Mouse (Mus musculus) spleen, adult 2 months (tissue): ENCODE results near the gene Lrrc52.

ENCODE experiments used
- CTCF ChIP-seq: fragments of 200-500 bp; IDR thresholded peaks from 2 replicates; pipeline ENCODE4 v1.5.1; 2011; ENCODE audit warnings: mild to moderate bottlenecking, inconsistent platforms; ENCODE audit not compliant: insufficient read depth, insufficient read length, insufficient replicate concordance; ENCODE audit errors: extremely low read depth
- POLR2A ChIP-seq: fragments of 200-500 bp; IDR thresholded peaks from 2 replicates; pipeline ENCODE4 v1.6.1; 2011; ENCODE audit warnings: low read depth, low read length, inconsistent platforms

GRCm38 (mm10) chr1:167506048-167506447 is 39.5 kb upstream of the Lrrc52 start:
- TF ChIP-seq CTCF (no peak), POLR2A (no peak)
